Mouse (Mus musculus) retina, embryonic 14.5 days (tissue): ENCODE results near the gene Ezh1.

Experiments
- DNase-seq: peaks from one replicate; pipeline ENCODE4 v3.0.0-alpha.2; 2015; ENCODE audit warnings: low spot score

Gene Ezh1

DNA sequence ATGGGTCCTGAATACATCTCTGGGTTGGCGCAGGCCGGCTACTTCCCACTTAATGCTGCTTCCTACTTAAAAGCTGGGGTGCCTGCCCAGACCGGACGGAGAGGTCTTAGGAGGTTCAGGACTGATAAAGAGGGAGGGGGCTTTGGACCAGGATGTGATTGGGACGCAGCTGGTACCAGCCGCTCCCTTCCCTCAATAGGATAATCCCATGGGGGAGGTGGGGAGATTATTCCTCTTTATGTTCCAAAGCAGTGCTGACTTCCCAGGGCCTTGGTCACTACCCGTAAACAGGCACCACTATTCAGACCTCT lies 20.4 kb upstream of the Ezh1 start:
- DNase-seq = no peak

DNA sequence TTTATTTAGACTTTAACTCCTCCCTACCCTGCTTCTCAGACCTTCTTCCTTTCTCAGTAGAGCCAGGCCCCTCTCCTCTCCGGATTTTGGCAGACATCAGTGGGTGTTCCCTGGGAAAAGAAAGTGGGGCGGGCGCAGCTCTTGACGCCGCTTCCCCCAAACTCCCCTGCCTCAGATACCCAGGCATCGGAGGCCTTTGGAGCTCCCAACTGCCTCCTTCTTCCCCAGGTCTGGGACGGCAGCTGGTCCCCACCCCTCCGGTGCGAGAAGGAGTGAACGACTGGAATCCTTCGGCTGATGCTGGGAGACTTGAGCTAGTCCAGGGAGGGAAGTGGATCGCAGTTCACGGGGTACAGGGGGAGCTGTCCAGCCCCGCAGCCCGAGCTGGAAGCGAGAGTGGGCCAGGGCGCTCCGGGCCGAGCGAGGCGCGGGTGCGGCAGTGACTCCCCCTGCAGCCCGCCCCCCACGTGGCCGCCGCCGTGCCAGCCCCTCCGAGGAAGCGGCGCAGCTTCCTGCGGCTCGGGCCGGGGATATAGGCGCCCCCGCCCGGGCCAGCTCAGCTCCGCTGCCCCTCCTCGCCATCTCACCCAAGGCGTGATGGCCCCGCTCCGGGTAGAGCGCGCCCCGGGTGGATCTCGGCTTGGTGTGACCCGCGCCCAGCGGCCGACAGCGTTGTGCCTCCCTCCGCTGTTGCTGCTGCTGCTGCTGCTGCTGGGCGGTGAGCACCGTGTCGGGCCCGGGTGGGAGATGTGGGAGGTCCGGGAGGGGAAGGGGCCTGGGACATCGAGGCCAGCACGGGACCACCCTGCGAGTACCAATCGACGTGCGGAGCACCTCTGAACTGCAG lies 19.8 kb upstream of the Ezh1 start, which contains the start of gene Ramp2:
Ramp2 (plus strand) TSS at position 174 of the 847 bp plus-strand sequence.
- peak; percentile 49 for DNase-seq

DNA sequence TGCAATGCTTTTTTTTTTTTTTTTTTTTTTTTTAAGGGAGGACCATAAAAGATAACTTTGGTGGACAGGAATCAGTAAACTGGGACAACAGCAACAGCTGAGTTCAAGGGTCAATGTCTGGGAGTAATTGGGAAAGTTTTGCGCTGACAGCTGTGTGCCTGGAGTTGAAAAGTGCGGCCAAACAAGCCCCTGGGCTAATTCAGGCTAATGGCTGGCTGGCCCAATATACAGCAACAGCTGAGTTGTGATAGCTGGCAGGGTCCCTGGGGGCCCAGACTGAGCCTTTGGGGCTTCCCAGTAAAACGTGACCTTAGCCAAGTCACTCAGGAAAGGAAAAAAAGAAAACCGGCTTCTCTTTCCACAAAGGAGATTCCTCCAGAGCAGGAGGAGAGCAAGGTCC lies 18.8 kb upstream of the Ezh1 start:
- peak; percentile 16 for DNase-seq

DNA sequence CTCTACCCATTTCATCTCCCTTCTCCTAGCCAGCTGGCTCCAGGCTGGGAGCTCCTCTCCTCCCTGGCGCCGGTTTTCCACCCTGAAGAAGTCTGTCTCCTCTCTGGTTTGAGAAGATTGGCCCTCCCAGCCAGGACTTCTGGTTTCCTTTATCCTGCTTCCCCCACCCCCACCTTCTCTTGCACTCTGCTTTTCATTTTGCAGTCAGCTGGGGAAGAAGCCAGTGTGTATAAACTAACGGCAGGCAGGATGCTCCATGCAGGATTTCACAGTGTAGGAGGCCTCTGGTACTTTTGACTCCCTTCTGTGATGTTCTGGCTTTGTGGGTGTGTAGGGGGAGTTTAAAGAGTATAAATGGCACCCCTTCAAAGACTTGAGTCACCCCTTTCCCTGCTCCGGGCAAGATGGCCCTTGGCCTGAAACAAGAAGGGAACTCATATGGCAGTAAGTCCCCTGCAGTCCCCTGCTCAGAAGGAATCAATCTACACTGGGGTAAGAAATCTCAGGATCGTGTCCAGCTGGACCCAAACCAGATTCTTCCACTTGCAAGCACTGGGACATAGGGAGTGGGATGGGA lies 11.9 kb upstream of the Ezh1 start:
- DNase-seq = no peak

DNA sequence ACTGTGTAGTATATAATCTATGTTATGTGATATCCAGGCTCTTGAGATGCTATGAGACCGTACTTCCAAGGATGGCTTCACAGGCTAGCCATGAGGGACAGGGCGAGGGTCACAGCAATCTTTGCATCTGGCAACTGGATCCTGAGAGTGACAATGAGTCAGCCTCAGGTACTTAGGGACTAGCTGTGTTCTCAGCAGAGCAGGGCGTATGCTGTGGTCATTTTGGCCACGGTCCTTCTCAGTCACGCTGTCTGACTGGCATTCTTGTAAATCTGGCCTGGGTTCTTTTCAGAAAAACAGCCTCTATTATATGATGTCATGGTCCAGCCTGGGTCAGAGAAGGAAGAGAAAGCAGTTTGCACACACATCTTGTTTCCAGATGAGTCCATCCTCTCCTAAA lies 10.5 kb upstream of the Ezh1 start:
- DNase-seq = no peak

DNA sequence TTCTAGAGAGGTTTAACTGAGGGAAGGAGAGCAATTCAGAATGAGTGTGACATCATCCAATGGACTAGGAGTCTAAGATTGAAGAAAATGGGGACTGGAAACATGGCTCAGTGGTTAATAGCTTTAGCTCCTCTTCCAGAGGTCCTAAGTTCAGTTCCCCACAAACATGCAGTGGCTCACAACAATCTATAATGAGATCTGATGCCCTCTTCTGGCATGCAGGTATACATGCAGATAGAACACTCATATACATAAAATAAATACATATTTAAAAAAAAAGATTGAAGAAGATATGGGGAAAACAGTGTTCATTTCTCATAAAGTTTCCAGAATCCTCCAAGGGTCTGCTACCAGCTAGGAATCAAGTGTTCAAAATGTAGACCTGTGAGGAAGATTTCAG lies 9.2 kb upstream of the Ezh1 start:
- DNase-seq = no peak

DNA sequence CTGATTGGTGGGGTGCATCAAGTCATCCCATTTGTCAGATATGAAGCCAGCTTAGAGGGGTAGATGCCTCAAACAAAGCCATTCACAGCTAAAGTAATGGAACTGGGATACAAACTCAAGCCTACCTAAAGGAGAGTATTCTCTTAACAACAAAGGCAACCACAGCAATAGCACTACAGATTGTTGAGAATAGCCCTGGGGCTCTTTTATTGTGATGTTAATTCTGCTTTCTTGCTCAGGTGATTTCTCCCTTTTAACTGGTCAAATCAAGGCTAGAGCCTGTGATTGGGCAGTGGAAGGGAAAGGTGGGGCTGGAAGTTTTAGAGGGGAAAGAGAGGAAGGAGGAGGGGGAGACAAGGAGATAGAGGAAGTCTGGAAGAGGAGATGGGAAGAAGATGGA lies 7.9 kb upstream of the Ezh1 start:
- DNase-seq = no peak

DNA sequence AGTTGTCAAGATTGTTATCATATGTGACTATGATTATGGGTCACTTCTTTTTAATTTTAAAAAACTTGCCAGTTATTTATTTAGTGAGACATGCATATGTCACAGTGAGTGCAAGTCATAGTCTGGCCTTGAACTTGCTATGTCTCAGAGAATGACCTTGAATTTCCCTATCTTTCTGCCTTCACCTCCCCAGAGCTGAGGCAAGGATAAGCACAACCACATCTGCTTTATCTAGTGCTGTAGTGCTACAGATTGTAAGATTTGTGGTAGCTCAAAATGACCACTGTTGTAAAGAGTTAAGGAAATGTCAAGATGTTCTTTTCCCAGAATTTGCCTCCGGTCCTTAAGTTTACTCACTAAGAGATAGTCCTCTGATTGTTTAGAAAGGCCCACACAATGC lies 7.0 kb upstream of the Ezh1 start:
- no peak for DNase-seq

DNA sequence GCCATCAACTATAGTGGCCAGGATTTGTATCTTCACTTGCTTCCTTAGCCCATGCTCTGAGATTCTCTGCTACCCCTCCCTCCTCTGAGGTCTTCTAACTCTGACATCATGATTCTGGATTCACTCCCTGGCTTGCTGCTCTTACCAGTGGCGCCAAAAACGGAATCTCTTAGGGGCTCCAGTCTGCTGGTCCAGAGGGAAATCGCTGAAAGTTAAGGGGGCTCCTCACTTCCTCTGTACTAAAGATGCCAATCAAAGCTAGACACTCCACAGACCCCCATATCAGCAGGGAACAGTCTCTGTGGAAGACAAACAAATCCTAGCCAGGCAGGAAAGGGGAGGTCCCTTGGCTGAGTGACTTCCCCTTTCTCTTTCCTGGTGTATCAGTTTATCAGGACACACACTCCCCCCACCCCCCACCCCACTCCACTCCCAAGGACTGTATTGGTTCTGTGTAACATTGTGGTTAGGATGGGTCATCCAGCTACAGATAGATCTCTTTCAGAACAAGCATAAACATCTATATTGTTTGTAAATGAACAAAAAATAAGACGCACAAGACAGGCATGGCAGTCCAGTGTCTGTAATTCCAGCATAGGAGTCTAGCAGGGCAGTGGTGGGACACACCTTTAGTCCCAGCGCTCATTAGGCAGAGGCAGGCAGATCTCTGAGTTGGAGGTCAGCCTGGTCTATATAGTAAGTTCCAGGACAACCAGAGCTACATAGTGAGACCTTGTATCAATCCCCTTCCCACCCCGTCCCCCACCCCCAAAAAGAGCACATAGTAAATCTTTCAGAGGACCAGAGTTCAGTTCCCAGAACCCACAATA lies 6.0 kb upstream of the Ezh1 start:
- DNase-seq = no peak

DNA sequence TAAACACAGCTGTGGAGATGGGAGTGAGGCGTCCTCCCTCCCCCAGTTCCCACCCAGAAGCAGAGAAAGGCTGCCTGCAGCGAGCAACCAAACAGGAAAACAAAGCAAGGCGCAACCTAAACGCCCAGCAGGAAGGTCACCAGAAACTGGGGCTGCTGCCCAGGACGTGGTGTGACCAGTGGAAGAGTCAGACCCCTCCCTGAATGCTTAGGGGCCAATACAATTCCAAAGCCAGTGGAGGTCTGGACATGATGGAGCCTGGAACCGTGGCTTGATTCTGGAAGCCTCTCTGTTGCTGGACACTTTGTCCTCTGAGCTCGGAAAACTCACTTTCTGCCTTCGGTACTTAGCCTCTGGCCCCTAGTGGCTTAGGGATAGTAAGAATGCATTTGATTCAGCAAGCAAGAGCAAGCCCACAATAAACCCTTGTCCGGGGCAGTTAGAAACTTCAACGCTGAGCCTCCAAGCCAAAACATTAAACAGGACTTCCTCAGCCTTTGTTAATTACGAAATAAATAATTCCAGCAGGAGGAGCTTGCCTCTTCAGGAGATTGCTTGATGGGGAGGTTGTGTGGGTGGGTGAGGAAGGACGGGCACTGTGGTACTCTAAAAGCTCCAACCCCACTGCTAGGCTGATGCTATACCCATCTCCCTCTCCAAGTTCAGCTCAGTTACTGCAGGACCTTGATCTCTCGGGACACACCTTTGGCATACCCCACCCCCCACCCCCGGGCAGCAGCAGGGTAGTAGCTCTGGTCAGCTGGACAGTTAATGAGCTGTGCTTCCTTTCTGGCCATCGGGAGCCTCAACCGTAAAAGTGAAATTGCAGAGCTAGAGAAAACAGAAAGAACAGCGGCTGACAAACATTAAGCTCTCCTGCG lies 5.0 kb upstream of the Ezh1 start:
- DNase-seq = no peak

DNA sequence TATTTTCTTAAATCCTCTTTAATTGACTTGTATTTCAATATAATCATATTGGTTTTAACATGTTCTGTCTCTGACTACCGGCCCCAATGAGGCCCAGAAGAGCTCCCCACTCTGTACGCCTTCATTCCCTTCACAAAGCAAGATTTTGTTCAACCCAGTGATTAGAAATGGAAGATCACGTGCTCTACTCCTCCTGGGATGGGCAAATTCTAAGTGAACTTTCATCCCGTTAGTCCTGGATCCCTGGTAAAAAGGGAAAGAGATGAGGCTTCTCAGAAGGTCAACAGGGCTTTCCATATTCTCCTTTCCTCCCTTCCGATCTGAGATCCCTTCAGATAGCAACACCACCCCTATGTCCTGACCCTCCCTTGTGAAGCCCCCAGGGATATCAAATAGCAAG lies 4.3 kb upstream of the Ezh1 start:
- DNase-seq = no peak

DNA sequence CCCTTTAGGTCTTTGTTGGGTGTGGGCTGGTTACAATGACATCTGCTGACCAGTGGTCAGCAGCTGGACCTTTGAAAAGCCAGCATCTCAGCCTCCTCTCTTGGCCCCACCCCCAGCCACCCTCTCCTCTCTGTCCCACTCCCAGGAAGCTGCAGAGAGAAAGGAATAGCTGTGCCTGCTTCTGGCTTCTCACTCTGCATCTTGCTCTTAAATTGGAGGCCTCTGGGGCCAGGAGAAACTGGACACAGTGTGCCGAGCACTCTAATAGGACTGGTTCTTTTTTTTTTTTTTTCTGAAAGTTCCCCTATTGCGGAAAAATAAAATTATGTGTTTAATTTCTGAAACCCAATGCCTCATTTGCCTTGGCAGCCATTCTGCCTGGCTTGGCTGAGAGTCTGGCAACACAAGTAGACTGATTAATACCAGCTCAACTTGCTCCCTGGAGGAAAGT lies 3.8 kb upstream of the Ezh1 start:
- no peak for DNase-seq

DNA sequence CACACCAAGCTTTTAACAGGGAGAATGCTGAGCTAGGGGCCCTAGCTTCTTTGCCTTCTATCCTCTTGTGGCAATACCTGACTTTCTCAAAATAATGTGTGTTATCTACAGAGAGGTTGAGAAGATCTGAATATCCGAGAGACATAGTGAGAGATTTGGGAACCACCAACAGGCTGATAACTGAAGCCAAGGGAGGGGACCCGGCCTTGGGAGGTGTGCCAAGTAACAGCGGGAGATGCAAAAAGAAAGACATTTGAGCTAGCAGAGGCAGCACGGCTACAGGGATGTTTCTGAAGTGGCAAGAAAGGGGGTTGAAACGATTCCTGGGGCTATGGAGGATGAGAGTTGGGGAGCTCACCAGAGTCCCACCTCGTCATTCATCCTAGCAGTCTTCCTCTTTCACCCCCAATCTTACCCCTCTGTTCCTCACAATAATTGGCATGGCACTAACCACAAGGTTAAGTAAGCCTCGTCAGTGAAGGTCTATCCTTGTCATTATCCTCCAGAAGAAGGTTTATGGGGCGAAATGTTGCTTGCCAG lies 3.2 kb upstream of the Ezh1 start:
- no peak for DNase-seq

DNA sequence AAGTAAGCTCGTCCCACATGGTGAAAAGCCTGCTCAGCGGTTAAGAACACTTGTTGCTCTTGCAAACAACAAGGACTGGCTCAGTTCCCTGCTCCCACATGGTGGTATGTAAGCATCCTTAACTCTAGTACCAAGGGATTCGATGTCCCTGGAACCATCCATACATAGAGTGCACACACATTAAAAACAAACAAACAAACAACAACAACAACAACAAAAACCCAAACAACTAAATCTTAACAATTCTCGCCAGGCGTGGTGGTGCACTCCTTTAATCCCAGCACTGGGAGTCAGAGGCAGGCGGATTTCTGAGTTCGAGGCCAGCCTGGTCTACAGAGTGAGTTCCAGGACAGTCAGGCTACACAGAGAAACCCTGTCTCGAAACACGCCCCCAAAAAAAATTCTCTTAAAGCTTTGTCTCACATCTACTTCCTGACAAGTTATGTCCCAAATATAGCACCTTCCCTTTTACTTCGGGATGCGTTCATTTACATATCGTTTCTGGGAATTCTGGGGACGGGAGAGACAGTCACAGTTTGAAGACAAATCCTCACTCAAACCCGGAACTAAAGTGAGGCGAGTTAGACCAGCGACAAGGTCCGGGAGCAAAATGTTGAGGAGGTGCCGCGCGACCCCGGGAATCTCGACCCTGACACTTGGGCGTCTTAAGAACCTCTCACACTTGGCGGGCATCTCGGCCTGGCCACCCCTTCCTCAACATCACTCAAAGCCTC lies 765 bp downstream of the Ezh1 start:
- no peak for DNase-seq

DNA sequence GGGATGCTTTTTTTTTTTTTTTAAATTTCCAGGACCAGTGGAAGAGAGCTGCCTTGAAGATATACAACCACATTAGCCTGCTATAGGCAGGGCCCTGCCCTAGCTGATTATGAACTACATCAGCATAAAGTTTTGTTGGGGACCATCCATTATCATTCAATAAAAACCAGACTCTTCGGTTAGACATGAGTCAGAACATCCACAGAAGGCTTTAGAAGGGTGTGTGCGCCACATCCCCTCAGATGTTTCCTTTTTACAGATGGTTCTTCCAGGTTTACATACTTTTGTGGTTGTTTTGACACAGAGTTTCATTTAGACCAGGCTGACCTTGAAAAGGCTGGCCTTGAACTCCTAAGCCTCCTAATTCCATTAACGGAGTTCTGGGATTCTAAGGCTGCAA lies 1.9 kb downstream of the Ezh1 start:
- DNase-seq = no peak

DNA sequence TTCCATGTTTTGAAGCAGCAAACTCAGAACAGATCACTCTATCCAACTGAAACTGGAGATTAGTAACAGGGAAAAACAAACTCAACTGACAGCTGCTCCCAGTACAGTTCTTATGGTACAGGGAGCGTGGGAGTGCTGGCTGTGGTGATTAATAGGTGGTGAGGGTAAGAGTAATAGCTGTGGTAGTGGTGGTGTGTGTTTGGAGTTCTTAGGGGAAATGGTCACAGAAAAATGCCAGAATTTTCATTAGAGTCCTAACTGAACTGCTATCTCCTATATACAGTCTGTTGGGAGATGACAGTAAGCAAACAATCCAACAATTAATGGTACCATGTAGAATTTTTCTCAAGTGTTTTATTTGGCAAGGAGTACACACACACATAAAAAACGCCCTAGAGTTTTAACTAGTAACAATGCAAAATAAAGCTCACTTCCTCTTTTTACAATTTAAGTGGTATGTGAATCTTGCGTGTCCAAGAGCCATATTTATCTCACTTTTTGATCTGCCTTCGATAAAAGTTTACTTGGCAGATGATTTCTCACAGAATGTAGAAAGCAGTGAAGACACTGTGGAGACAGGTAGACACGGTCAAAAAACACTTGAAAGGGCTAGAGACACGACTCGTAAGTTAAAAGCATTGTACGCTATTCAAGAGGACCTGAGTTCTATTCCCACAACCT lies 4.8 kb downstream of the Ezh1 start:
- DNase-seq = no peak

DNA sequence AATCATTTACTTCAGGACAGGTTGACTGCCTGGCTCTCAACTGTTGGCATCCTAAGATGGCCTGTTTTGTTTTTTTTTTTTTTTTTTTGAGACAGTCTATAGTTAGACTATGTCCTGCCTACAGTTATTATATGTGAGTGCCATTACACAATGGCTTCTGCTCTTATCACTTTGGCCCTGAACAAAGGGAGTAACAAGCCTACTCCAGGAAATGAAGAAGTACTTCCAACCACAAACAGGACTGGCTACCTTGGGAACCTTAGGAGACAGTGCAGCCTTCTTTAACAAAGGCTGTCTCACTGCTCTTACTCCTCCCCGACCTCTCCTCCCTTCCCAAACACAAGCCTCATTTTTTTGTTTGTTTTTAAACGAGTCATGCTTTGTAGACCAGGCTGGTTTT lies 5.4 kb downstream of the Ezh1 start:
- DNase-seq = no peak

DNA sequence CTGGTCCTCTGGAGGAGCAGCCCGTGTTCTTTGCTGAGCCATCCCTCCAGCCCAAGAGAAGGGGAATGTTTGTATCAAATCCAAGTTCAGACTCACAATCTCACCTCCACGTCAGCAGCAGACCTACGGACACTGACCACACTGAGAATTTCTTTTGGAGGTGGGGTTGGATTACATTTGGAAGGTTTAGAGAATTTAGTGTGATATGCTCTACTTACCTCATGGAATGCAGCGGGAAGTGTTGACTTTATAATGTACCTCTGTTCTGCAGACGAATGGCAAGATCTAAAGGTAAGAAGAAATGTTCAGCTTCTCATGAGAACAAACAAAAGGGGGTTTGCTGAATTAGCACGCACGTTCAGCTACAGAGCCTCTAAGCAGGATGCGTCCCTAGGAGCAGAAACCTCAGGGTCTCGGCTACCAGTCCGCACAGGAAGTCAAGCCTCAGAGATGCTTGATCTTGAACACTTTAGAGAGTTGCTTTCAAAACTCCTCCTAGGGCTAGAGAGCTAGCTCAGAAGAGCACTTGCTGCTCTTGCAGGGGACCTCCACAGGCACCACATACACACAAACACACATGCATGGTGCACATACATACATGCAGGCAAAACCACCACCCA lies 7.7 kb downstream of the Ezh1 start:
- DNase-seq = no peak

DNA sequence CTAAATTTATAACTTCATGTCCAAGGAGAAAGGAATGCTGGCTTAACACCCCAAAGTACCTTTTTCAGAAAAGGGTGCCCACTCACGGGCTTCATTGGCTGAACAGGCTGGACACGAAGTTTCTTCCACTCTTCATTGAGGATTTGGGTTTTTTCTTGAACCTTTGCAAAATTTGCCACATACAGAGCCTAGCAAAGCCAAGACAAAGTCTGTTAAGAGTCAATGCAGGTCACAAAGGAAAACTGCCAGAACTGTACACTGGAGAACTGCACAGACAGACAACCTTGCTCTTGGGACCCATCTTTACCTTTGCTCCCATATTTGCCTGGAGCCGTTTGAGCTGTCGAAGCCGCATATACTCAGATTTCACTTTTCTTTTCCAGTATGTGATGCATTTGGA lies 9.3 kb downstream of the Ezh1 start:
- no peak for DNase-seq

DNA sequence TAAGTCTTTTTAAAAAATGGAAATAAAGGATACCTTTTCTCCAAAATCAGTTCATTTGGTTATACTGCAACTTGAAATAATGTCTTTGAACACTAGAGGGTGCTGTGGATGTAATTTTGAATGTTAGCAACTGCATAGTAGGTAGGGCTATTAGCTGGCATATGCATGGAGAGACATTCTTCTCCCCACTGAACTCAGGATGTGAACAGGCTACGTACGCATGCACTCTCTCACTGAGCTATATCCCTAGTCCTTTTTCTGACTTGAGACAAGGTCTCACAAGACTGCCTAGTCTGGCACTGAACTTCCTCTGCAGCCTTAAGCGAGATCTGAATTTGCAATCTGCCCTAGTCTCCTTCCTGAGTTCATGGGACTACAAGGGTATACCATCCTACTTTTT lies 14.3 kb downstream of the Ezh1 start:
- DNase-seq = peak; percentile 91
